Mouse (Mus musculus) olfactory bulb, adult 2 months (tissue): ENCODE results near the gene Crybg3. TPM values are rescaled to one million over a fixed set of nuclear protein-coding genes. Genes with fewer than 3 reads are reported as not detected.
"Not testable (repeated sequence)": the region's sequence is repeated elsewhere in the genome, so short reads cannot be mapped to it uniquely, and the experiment has no call there.

ENCODE experiments used
- H3K27ac ChIP-seq: fragments of 200-500 bp; 2 replicates; pipeline ENCODE4 v1.5.1; 2012; ENCODE audit warnings: low read depth, low read length; ENCODE audit not compliant: insufficient read depth
- H3K4me1 ChIP-seq: fragments of 200-500 bp; 2 replicates; pipeline ENCODE4 v1.6.1; 2012; ENCODE audit warnings: low read length; ENCODE audit not compliant: control insufficient read depth, insufficient read depth
- H3K4me3 ChIP-seq: fragments of 200-500 bp; 2 replicates; pipeline ENCODE4 v1.5.1; 2012; ENCODE audit warnings: mild to moderate bottlenecking, low read depth, low read length, moderate library complexity; ENCODE audit not compliant: insufficient read depth
- CTCF ChIP-seq: fragments of 200-500 bp; IDR thresholded peaks from 2 replicates; pipeline ENCODE4 v1.5.1; 2012; ENCODE audit warnings: low read depth, mild to moderate bottlenecking, low read length, moderate library complexity; ENCODE audit not compliant: insufficient read depth
- POLR2A ChIP-seq: fragments of 200-500 bp; IDR thresholded peaks from 2 replicates; pipeline ENCODE4 v1.6.1; 2012; ENCODE audit warnings: mild to moderate bottlenecking, low read depth, low read length, moderate library complexity; ENCODE audit not compliant: insufficient read depth
- WGBS: fragments of 180-500 bp; shearing (Covaris S2); methylation state at CpG from one replicate; pipeline ENCODE4 v1.1.7; 2018; 5-methylcytosine and 5-hydroxymethylcytosine counted together
- polyA plus RNA-seq: library from polyadenylated mRNA; stranded (reverse); fragments of >200 nt; gene quantifications from 2 replicates; pipeline ENCODE4 v1.2.4, GENCODE M21; 2012; ENCODE audit warnings: low replicate concordance; ENCODE audit not compliant: missing spikeins, insufficient read depth, insufficient read length

Crybg3 gene
- polyA plus RNA-seq, 1 experiment = not detected

- Histone ChIP-seq H3K27ac (no peak overlapping the region), H3K4me3 (no peak overlapping the region), H3K4me1 (no peaks in the 10 kb centered on the region)
- 94% methylated on average over 9 of the region's 9 CpGs for WGBS
- no peak for TF ChIP-seq CTCF
- TF ChIP-seq POLR2A = no peak
Observed at GRCm38 (mm10) chr16:59487975-59488548, 112.7 kb downstream of the Crybg3 start.

- WGBS = 94% methylated on average over 7 of the region's 7 CpGs
- TF ChIP-seq POLR2A = no peak
- no peaks in the 10 kb centered on the region for H3K4me1 ChIP-seq
- H3K27ac ChIP-seq = no peak overlapping the region
- H3K4me3 ChIP-seq = no peak overlapping the region
Observed at GRCm38 (mm10) chr16:59487239-59487638, 113.5 kb downstream of the Crybg3 start.

GRCm38 (mm10) chr16:59477955-59478354, 122.8 kb downstream of the Crybg3 start:
- Histone ChIP-seq H3K4me1 (no peaks in the 10 kb centered on the region), H3K4me3 (no peak overlapping the region), H3K27ac (no peak overlapping the region)
- TF ChIP-seq POLR2A = no peak
- TF ChIP-seq CTCF = no peak
- WGBS = 93% methylated on average over 3 of the region's 3 CpGs

GRCm38 (mm10) chr16:59474788-59475187, 126.0 kb downstream of the Crybg3 start:
- Histone ChIP-seq H3K4me3 (no peak overlapping the region), H3K4me1 (peaks cover 7% of the 10 kb centered on the region; the same call in 1 of the 2 replicates), H3K27ac (no peak overlapping the region)
- no peak for TF ChIP-seq POLR2A
- peak; percentile 48; the same call in 1 of the 2 replicates for TF ChIP-seq CTCF
- 33% methylated on average over 1 of the region's 1 CpGs for WGBS

GRCm38 (mm10) chr16:59472546-59472945, 128.2 kb downstream of the Crybg3 start:
- 46% methylated on average over 6 of the region's 6 CpGs for WGBS
- peaks cover 7% of the 10 kb centered on the region; the same call in 1 of the 2 replicates for H3K4me1 ChIP-seq
- no peak overlapping the region for H3K4me3 ChIP-seq
- TF ChIP-seq CTCF = no peak
- no peak for TF ChIP-seq POLR2A
- H3K27ac ChIP-seq = no peak overlapping the region

- peaks cover 7% of the 10 kb centered on the region; the same call in 1 of the 2 replicates for H3K4me1 ChIP-seq
- TF ChIP-seq POLR2A (no peak; the same call in 1 of the 2 replicates), CTCF (no peak)
- H3K4me3 ChIP-seq = peak within 1 kb of the TSS; percentile 90
- 3% methylated on average over 56 of the region's 56 CpGs for WGBS
- no peak within 1 kb of the TSS for H3K27ac ChIP-seq
Observed at GRCm38 (mm10) chr16:59471637-59472278, 129.0 kb downstream of the Crybg3 start, which contains the start of gene Riox2. Gene Riox2 (plus strand): TSS chr16:59471775.

GRCm38 (mm10) chr16:59469846-59470245, 130.9 kb downstream of the Crybg3 start:
- Histone ChIP-seq H3K4me1 (peaks cover 7% of the 10 kb centered on the region; the same call in 1 of the 2 replicates), H3K4me3 (no peak overlapping the region), H3K27ac (no peak overlapping the region)
- WGBS = 87% methylated on average over 1 of the region's 1 CpGs
- no peak for TF ChIP-seq CTCF
- no peak for TF ChIP-seq POLR2A

- Histone ChIP-seq H3K4me1 (no peaks in the 10 kb centered on the region), H3K27ac (no peak overlapping the region), H3K4me3 (no peak overlapping the region)
- WGBS = 87% methylated on average over 6 of the region's 6 CpGs
- TF ChIP-seq CTCF (no peak), POLR2A (no peak)
Observed at GRCm38 (mm10) chr16:59463973-59464372, 136.8 kb downstream of the Crybg3 start.

- 89% methylated on average over 4 of the region's 4 CpGs for WGBS
Observed at GRCm38 (mm10) chr16:59463567-59463966, 137.2 kb downstream of the Crybg3 start.

GRCm38 (mm10) chr16:59459259-59459861, 141.4 kb downstream of the Crybg3 start:
- H3K4me3 ChIP-seq, H3K4me1 ChIP-seq, H3K27ac ChIP-seq: not testable (repeated sequence)
- WGBS = 87% methylated on average over 5 of the region's 5 CpGs

More at GRCm38 (mm10) chr16:59463567-59463966, 137.2 kb downstream of the Crybg3 start:
- TF ChIP-seq CTCF = no peak
- no peak for TF ChIP-seq POLR2A
- H3K4me3 ChIP-seq = no peak overlapping the region
- no peaks in the 10 kb centered on the region for H3K4me1 ChIP-seq
- H3K27ac ChIP-seq = no peak overlapping the region
